ENCODE assay signal across 23 mouse cellular contexts in the genomic region with DNA sequence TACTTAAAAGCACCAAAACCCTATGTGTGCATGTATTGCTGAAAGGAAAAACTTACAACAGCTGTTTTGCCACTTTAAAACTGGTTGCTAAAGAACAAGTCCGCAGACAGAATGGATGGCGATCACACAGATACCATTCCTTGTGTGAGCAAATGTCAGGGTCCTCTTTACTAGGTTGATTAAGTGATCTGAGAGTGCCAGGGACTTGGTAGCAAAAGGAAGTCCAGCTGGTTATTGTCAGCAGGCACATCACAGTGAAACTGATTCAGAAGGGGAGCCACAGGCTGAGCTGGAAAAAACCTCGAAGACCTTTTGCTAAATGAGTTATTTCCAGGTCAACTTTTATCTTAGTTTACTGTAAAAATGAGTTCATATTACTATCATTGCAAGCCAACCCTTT.
DNase-seq lines count a peak whose midpoint lies in the region; ATAC-seq lines count a peak whose summit lies in the region.
"Had no signal": no experiment of that assay in that cellular context is flagged by ENCODE, and none has a peak within 500 bp of the region (broad histone marks: within the 10 kb centered on the region; RNA-seq: fewer than 3 reads in every experiment).

No protein-coding gene starts in this region.

- no peaks in the 10 kb centered on the region for H3K27me3 ChIP-seq in heart, embryonic 15.5 days
- H3K27me3 ChIP-seq in midbrain, embryonic 15.5 days (replicated peaks), result no peaks in the 10 kb centered on the region
- H3K27me3 ChIP-seq: forebrain, embryonic 15.5 days; limb, embryonic 13.5 days; liver, embryonic 12.5 days had no signal

- H3K27ac ChIP-seq in heart, embryonic 15.5 days, result peak overlapping the region; percentile 16; the same call in 1 of the 2 replicates
- no peak overlapping the region for H3K27ac ChIP-seq in midbrain, embryonic 15.5 days
- H3K27ac ChIP-seq: forebrain, embryonic 15.5 days; hindbrain, embryonic 14.5 days; layer of hippocampus, adult 2 months; limb, embryonic 13.5 days; liver, embryonic 12.5 days; macrophage had no signal

- no peak overlapping the region for H3K4me2 ChIP-seq in heart, embryonic 15.5 days
- H3K4me2 ChIP-seq in midbrain, embryonic 15.5 days, result no peak overlapping the region
- H3K4me2 ChIP-seq: forebrain, embryonic 15.5 days; hindbrain, embryonic 14.5 days; limb, embryonic 13.5 days; liver, embryonic 12.5 days had no signal

- intact Hi-C loops in heart, postnatal 36 days (cut with DNase I), result no loop called here

- H3K4me3 ChIP-seq in heart, embryonic 15.5 days, result no peak overlapping the region
- no peak overlapping the region for H3K4me3 ChIP-seq in midbrain, embryonic 15.5 days
- H3K4me3 ChIP-seq: forebrain, embryonic 15.5 days; layer of hippocampus, adult 2 months; limb, embryonic 13.5 days; liver, embryonic 12.5 days had no signal

- peak; percentile 30 for DNase-seq in heart, adult 11 months
- DNase-seq in heart, postnatal 36 days, result no peak
- DNase-seq in heart, adult 18-20 months, result no peak
- DNase-seq in 416B (ENCODE audit: low read depth), result peak; percentile 61
- DNase-seq in lung, postnatal 14 days, result peak; percentile 59
- DNase-seq: adrenal gland, postnatal 25 days; cerebellum, adult 9-10 months; gastrocnemius, postnatal 25 days; kidney, adult 8-10 months; kidney, postnatal 25 days; layer of hippocampus, postnatal 36 days; right cerebral cortex, adult 18-20 months had no signal

- no peak overlapping the region for H3K9ac ChIP-seq in heart, embryonic 15.5 days
- no peak overlapping the region for H3K9ac ChIP-seq in midbrain, embryonic 15.5 days
- H3K9ac ChIP-seq: forebrain, embryonic 15.5 days; hindbrain, embryonic 14.5 days; limb, embryonic 13.5 days; liver, embryonic 12.5 days had no signal

- peaks cover 62% of the 10 kb centered on the region for H3K4me1 ChIP-seq in heart, embryonic 15.5 days (replicated peaks)
- H3K4me1 ChIP-seq in midbrain, embryonic 15.5 days, result no peaks in the 10 kb centered on the region

- H3K36me3 ChIP-seq in heart, embryonic 15.5 days, result no peaks in the 10 kb centered on the region
- H3K36me3 ChIP-seq in midbrain, embryonic 15.5 days (replicated peaks), result no peaks in the 10 kb centered on the region
- H3K36me3 ChIP-seq: forebrain, embryonic 15.5 days; limb, embryonic 13.5 days; liver, embryonic 12.5 days had no signal

- no peak for ATAC-seq in heart, embryonic 15.5 days (replicated peaks; ENCODE audit: insufficient number of reproducible peaks, insufficient read depth, low FRiP score, low read depth)
- no peak for ATAC-seq in midbrain, embryonic 15.5 days (replicated peaks)
- no peak for ATAC-seq in monocyte, adult 5-6 weeks (replicated peaks; ENCODE audit: insufficient number of reproducible peaks, low FRiP score, low TSS enrichment, poor library complexity, severe bottlenecking)
- ATAC-seq: forebrain, embryonic 15.5 days; inflammation-experienced regulatory T-cells, adult 6 months; liver, embryonic 12.5 days; midbrain, embryonic 16.5 days had no signal

- no peaks in the 10 kb centered on the region for H3K9me3 ChIP-seq in heart, embryonic 15.5 days (replicated peaks)
- H3K9me3 ChIP-seq in midbrain, embryonic 15.5 days, result no peaks in the 10 kb centered on the region
- H3K9me3 ChIP-seq: forebrain, embryonic 15.5 days; limb, embryonic 13.5 days; liver, embryonic 12.5 days had no signal

- WGBS in heart, embryonic 15.5 days, result 42% methylated on average over 3 of the region's 3 CpGs
- 89% methylated on average over 3 of the region's 3 CpGs for WGBS in midbrain, embryonic 15.5 days

Comparison
In these comparisons a context has a peak if more than half of its experiments do, and no peak if none do; other contexts are left out.
1. DNase-seq: peak in heart, adult 11 months (single experiment), 416B (single experiment) and lung, postnatal 14 days (single experiment); none in heart, postnatal 36 days (0 of 2) and heart, adult 18-20 months (0 of 2).